Mouse (Mus musculus) spleen, postnatal 4 days (tissue): Measurements from ENCODE around the gene S100a14.

Experiments
- DNase-seq, 2 experiments: peaks; one replicate each; pipeline ENCODE4 v3.0.0; 2022; ENCODE audit warnings: low spot score in 2 of 2

The S100a14 gene

DNA sequence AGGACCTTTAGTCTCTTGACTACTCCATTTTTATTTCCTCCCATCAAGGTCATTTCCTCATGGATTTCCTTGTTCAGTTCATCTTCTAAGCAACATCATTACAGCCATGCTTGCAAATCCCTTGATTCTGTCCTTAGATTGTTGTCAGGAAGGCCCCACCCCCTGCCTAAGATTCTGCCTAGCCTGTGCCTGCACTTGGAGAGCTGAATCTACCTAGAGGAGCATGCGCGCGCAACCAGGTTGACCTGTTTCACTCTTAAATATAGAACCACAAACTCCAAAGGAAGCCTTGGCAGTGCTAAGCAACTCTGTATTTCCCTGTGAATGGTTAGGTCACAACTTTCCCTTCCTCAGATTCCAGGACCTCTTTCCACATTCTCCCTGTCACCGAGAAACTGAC, 8.9 kb upstream of the S100a14 start:
- DNase-seq = no peak

DNA sequence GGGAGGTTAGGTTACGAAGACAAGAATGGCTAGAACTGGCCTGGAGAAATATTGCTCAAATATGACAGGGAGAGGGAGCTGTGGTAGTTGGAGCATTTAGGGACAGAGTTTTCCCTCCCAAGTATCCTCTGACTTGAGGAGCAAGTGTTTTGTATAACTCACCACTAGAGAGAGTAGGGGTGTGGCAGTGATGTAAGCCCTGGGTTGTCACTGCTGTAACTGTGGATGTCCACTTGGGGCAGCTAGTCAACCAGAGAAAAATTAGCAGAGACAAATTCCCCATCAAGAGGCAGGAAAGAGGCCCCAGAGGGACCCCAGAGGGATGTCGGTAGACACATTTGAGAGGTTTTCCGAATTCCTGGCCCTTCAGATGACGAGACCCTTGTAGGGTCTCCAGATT, 1.2 kb upstream of the S100a14 start:
- DNase-seq = peak in 1 of 2 experiments; percentile 62

DNA sequence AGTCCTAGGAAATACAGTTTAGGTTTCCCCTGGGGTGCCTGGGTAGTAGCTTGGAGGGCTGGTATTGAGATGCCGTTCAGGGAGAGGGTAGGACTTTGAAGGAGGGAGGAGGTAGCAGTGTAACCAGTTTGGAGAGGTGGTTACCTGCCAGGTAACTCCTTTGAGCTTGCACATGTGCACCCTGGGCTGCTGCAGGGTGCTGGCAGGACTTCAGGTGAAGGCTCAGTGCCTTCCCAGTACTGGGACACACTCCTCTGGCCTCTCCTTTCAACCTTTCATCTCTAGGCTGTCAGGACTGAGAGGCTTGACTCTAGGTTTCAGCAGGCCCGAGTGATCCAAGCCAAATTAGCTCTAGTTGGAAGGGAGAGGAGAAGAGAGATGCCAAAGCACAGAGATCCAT, 580 bp upstream of the S100a14 start:
- DNase-seq = peak in 1 of 2 experiments; percentile 55

DNA sequence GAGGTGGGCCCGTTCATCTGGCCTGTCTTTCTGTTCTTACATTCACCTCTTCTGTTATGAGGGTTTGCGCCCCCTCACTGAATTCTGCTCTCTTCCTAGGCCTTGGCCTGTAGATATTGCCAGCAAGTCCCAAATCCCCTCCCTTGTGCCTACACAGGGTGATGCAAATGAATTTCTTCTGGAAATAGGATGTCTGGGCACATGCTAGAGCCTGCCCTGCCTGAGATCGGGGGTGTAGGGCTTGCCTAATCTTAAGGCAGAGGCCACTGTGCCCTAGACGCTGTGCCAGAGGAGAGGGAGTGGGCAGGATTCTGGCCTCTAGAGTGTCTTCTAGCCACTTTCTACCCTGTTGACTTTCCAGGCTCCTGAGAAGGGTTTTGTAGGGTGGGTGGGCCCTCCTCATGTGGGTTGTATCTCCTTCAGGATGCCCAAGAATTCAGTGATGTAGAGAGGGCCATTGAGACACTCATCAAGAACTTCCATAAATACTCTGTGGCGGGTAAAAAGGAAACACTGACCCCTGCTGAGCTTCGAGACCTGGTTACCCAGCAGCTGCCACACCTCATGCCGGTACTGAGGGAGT, 726 bp downstream of the S100a14 start:
- peak in 1 of 2 experiments; percentile 45 for DNase-seq

DNA sequence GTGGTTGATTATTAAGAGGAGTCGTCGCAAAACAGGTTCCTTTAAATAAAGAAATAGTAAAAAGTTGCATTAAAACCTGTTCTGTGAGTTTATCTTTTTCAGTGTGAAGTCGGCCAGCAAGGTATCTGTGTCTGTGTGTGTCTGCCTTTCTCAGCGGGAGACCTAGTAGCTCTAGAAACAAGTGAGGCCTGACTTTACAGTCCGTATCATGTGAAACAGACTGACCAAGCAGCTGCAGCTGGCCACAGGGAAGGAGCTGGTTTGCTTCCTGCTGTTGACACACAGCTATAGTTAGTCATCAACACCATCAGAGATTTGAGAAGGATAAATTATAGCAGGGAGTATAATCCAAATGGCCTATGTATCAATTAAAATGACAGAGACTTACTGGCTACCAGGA, 5.1 kb downstream of the S100a14 start:
- no peak for DNase-seq

DNA sequence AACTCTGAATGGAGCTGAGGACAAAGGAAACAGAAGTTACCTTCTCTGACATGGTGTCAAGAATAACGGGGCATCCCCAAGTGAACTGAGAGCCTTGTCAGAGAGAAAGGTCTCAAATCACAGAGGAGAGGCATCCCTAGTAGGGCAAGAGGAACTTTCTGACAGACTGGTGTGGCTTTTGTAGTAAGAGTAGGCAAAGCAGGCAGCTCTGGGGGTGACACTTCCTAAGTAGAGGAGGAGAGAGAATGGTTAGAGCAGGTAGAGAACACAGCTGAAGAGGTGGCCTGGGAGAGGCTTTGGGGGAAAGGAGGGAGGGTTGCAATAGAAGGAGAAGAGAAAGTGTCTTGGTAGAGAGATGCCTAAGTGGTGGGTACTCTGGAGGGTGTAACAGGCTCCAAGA, 8.8 kb downstream of the S100a14 start:
- DNase-seq = no peak

DNA sequence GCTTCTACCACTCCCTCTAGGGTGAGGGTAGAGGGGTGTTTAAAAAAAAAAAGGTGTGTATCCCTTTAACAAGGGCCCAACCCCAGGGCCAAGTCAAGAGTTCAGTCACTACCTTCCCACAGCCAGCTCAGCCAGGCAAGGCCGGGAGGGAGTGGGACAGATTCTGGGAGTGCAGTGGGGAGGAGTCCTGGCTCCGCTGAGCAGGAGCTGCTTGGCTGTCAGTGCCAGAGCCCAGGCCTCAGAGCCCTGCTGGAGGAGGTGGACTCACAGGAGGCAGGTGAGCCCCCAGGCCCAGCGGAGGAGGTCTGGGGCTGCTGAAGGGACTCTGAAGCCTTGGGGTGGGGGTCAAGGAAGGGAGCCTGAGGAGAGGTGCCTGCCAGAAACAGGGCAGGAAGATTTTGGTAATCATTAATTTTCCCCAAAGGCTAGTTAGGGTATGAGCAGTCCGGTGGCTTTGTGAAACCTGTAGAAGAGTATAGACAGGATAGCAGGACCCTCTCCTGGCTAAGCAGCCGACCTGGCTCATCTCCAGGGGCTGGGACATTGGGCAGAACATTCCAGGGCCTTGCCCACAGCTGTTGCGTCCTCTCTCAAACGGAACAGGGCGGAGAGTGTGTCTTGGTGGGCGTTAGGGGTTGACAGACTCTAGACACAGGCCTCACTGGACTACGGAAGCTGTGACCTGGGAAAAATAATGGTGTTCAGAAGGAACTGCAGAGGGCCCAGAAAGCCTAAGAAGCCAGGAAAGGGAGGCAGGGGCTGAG, 10.7 kb downstream of the S100a14 start, which contains the start of gene S100a16:
Gene S100a16 (plus strand): TSS at position 114 of the 764 bp plus-strand sequence.
- DNase-seq = no peak

DNA sequence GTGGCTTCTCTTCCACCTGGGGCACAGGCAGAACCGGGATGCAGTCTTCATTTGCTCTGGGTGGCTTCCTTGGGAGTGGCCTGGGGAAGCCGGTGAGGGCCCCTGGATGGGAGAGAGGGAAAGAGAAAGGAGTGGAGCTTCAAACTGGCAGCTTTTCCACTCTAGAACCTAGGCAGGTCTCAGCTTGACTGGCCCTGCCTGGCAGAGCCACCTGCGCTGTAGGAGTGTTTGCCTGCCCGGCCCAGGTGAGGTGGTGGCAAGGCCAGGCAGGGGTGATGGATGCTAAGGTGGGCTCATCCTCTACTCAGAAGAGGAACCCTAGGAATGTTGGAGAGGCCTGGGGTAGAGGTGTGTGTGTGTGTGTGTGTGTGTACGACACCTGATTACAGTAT, 11.2 kb downstream of the S100a14 start:
- no peak for DNase-seq

DNA sequence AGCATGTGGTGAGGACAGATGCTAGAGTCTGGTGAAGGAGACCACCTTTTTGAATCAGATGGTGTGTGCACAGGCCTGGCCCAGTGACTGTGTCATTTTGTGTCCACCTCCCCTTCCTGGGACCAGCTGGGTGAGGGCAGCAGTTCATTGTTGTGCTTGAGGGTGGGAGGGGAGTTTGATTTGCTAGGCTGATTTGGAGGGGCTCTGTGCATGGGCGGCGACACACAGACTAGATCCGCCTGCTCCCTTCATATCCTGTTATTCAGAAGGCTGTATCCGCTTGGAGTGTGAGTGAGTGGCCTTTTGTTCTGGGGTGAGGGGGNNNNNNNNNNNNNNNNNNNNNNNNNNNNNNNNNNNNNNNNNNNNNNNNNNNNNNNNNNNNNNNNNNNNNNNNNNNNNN, 14.2 kb downstream of the S100a14 start:
- no peak for DNase-seq

DNA sequence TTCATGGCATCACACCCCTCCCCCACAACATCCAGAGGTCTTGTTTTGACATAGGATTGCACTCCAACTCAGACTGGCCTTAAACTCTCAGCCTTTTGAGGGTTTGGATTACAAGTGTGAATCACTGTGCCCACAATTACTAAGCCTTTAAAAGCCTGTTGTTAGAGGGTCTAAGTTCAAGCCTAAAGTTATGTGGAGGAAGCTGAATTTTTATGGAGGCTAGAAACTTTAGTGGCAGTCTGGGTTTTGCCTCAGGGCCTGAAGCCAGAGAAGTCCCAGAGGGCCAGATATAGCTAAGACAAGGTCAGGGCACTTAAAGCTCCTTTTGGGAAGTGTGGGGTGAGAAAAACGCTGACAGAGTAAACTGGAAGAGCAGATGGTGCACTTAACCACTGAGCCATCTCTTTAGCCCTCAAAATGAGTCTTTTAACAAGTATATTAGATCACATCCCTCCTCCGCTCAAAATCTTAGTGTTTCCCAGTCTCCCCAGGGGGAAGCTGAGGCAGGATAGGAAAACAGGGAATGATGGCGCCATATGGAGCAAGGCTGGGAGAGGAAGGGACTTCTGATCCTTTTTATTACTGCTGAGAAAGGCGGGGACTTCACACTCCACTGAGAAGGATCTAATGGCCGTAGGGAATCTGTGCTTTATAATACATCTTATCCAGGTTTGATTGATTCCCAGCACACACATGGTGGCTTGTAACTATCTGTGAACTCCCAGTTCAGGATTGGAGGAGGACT, 23.2 kb downstream of the S100a14 start:
- no peak for DNase-seq

DNA sequence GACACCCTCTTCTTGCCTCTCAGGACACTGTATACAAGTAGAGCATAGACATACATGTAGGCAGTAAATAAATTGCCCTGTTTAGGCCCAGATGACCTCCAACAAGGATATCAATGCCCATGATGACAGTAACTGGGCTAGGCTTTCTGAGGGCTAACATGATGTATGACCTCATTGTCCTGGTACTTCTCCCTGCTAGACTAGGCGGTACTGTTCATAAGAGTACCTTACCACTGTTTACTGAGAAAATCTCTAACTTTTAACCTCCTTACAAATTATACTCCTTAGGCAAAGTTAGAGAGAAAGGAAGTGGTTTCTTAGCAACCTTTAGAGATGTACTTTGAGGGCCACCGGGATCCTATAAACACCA, 23.8 kb downstream of the S100a14 start:
- DNase-seq = no peak

DNA sequence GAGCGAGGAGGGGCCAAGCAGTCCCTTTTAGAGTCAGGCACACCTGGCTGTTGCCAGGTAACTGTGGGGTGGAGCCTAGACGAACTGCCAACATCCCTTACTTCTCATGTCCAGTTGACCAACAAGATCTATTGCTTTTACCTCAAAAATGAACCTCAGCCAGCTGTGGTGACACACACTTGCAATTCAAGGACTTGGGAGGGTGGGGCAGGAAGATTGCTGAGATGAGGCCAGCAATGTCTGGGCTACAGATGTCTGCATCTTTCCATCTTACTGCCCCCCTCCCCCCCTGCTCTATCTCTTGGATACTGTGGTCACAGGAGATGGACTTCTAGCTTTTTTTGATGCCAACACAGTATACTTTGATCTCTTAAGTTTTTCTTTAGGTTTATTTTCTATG, 25.6 kb downstream of the S100a14 start:
- DNase-seq = no peak

DNA sequence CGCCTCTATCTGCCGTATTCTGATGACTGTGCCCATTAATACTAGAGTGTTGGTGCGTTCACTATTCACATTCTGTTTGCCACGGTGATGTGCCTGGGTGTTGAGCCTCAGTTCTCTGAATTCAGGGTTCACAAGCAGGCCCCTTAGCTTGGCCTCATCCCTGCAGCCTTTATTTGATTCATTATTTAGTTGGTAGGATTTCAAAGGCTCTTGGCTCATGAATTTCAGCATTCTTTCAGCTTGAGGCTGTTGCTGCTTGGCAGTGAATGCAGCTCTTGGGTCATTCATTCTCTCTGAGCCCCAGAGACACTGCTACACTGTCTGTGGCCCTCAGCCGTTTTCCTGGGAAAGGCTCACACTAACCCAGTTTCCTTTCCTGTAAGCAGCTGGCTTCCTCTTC, 29.3 kb downstream of the S100a14 start:
- no peak for DNase-seq

DNA sequence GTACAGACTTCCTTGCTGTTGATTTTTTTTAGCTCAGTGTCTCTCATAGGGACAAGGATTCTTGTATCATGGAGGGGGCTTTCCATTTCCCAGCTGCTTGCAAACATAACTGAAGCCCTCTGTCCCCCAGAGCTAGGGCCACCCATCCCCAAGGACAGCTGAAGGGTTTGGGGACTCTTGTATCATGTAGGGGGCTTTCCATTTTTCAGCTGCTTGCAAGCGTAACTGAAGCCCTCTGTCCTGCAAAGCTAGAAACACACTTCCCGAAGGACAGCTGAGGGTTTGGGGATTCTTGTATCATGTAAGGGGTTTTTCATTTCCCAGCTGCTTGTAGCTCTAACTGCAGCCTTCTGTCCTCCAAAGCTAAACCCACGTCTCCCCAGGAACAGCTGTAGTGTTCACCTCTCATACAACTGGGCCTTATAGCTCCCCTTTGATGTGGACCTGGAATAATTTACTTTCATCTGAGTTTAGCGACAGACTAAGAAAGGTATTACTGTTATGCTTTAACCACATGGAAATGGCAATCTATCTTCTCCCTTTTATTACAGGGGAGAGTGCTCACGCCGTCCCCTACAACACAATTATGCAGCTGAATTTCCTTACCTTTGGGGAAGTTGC, 33.5 kb downstream of the S100a14 start, which contains the start of gene S100a3:
Gene S100a3 (plus strand): TSS at position 571 of the 621 bp plus-strand sequence.
- no peak for DNase-seq

DNA sequence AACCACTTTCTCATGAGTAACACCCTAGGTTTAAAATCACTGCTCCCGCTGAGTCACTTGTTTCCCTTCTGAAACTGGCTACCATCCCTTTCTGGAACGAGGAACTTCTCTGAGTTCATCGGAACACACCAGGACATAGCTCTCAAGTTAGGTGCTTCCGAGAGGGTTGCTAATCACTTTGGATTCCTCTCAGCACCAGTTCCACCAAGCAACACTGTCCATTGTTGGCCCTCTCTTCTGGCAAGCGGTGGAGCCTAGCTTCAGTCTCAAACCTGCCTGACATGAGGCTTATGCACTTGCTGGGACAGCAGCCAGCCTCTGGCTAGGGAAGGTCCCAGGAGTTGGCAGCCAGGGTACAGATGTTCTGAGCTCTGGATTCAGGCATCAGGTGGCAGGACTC, 48.0 kb downstream of the S100a14 start:
- no peak for DNase-seq

DNA sequence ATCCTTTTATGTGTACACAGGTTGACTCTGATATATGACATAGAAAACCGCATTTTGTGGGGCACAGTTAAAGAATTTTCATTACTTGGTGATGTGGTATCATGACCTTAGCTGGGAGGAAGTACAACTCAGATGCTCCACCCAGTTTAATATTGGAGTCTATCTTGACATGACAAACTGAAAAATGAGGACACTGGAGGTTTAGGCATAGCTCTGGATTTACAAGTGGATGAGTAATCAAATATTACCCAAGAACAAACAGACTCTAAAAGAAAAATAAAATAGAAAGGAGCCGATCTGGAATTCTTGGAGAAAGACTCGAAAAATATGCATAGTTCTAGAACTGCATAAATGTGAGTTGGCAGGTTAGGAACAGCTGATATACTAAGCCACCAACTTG, 48.7 kb downstream of the S100a14 start:
- no peak for DNase-seq

DNA sequence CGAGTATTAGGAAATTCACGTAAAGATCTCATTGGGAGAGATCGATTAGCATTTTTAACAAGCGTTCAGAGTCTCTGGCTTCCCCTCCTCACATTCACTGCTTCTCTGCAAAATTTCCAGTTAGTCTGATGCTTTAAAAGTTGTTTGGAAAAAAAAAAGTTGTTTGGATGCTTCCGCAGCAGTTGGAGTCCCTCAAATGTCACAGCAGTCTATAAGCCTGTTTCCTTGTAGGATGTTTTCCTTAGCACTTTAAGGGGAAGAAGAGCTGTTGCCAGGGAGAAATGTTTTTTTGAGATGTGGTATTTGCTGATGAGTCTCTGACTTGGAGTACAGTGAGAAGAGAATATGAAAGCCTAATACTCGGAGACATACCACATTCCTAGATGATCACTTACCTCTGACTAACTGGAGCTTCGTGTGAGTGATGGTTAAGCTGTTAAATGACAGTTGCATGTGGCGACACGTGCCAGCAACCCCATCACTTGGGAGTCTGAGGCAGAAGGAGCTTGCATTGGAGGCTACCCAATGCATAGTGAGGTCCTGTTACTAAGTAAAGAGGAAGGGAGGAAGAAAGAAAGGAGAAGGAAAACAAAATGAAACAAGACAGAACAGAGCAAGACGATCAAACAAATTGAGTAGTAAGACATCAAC, 49.8 kb downstream of the S100a14 start:
- DNase-seq = no peak
